Mouse (Mus musculus): ENCODE data around the gene Pomgnt1. TPM values are rescaled to one million over a fixed set of nuclear protein-coding genes. Genes with fewer than 3 reads are reported as not detected.

Pomgnt1 gene
- polyA plus RNA-seq, 1 experiment from 2014 or later, result 60.2 TPM

DNA sequence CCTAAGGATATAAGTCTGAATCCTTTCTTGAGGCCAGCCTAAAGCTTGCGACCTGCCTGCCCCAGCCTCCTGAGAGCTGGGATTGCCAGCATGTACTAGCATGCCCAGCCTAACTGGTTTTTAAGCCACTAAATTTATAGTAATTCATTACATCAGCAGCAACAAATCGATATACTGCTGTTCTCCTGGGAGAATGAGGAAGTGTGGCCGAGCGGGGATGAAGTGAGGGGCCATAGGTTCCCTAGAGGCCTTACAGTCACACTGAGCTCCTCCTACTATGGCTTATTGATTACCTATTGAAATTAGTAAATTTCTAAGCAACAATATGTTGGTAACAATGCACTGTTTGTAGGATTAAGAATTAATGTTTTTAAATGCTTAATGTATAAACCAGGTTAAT is 9.5 kb downstream of the Pomgnt1 start:
- Histone ChIP-seq H3K36me3 (ENCODE audit: control insufficient read depth, insufficient read depth) (no peaks in the 10 kb centered on the region), H3K27ac (ENCODE audit: low read length) (no peak overlapping the region), H3K9ac (ENCODE audit: low read length) (no peak overlapping the region), H3K4me3 (ENCODE audit: low read length) (no peak overlapping the region), H3K4me2 (ENCODE audit: low read depth, low read length) (no peak overlapping the region), H3K27me3 (ENCODE audit: control insufficient read depth, insufficient read depth, low read length) (no peaks in the 10 kb centered on the region), H3K9me3 (replicated peaks; ENCODE audit: control insufficient read depth, low read length) (no peaks in the 10 kb centered on the region), H3K4me1 (ENCODE audit: control insufficient read depth, insufficient read depth, low read length) (no peaks in the 10 kb centered on the region)
- no peak for ATAC-seq (replicated peaks; ENCODE audit: extremely low read depth, insufficient read depth, low FRiP score)
- 84% methylated on average over 4 of the region's 4 CpGs for WGBS

DNA sequence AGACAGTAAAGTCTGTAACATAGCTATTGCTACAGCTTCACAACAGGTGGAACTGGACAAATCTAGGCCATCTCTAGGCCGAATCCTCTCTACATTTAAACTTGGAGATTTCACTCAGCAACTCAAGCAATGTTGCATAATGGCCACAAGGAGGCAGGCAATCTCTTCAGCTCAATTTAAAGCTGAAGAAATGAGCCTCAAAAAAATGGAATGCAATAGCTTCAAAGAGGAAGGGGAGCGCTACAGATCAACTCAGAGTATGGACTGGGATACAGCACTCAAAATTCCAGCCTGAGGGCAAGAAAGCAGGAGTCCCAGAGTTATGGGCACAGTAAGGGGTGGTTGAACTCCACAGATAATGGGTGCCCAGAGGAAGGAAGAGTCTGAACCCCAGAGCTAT is 11.3 kb downstream of the Pomgnt1 start:
- ATAC-seq (replicated peaks; ENCODE audit: extremely low read depth, insufficient read depth, low FRiP score), result no peak
- no peaks in the 10 kb centered on the region for H3K4me1 ChIP-seq (ENCODE audit: control insufficient read depth, insufficient read depth, low read length)
- no peak overlapping the region for H3K4me3 ChIP-seq (ENCODE audit: low read length)
- no peaks in the 10 kb centered on the region for H3K36me3 ChIP-seq (ENCODE audit: control insufficient read depth, insufficient read depth)
- no peak overlapping the region for H3K27ac ChIP-seq (ENCODE audit: low read length)
- 27% methylated on average over 2 of the region's 2 CpGs for WGBS
- no peaks in the 10 kb centered on the region for H3K9me3 ChIP-seq (replicated peaks; ENCODE audit: control insufficient read depth, low read length)
- no peaks in the 10 kb centered on the region for H3K27me3 ChIP-seq (ENCODE audit: control insufficient read depth, insufficient read depth, low read length)
- no peak overlapping the region for H3K4me2 ChIP-seq (ENCODE audit: low read depth, low read length)
- no peak overlapping the region for H3K9ac ChIP-seq (ENCODE audit: low read length)

DNA sequence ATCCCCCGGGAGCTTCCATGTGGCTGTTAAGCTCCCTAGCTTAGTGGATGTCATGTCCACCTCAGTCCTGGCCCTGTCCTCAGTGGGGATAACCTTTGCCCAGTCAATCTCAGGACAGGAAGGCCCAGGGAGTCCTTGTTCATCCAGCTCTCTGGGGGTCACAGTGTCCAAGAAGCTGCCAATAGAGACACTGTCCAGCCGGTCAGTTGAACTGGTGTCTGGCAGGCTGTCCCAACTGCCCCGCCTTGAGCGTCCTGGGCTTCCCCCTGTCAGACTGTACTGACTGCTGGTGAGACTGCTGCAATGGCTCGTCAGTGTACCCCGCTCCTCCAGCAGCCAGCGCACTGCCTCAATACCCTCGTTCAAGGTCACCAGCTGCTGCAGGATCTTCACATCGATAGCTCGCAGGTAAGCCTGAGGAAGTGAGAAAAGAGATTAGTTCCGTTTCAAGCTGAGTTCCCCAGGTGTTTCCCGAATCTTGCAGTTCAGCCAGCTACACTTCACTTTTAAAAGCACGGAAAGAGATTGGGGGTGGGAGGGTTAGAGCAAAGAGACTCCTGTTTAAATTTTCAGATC is 13.9 kb downstream of the Pomgnt1 start:
- ATAC-seq (replicated peaks; ENCODE audit: extremely low read depth, insufficient read depth, low FRiP score), result no peak
- no peak overlapping the region for H3K9ac ChIP-seq (ENCODE audit: low read length)
- no peaks in the 10 kb centered on the region for H3K27me3 ChIP-seq (ENCODE audit: control insufficient read depth, insufficient read depth, low read length)
- H3K27ac ChIP-seq (ENCODE audit: low read length), result no peak overlapping the region
- 38% methylated on average over 13 of the region's 13 CpGs for WGBS
- no peaks in the 10 kb centered on the region for H3K9me3 ChIP-seq (replicated peaks; ENCODE audit: control insufficient read depth, low read length)
- no peak overlapping the region for H3K4me2 ChIP-seq (ENCODE audit: low read depth, low read length)
- 0 out of 2 replicates have a peak, but pooled peaks cover 2% of the 10 kb centered on the region for H3K4me1 ChIP-seq (ENCODE audit: control insufficient read depth, insufficient read depth, low read length)
- no peak overlapping the region for H3K4me3 ChIP-seq (ENCODE audit: low read length)
- H3K36me3 ChIP-seq (ENCODE audit: control insufficient read depth, insufficient read depth), result no peaks in the 10 kb centered on the region

DNA sequence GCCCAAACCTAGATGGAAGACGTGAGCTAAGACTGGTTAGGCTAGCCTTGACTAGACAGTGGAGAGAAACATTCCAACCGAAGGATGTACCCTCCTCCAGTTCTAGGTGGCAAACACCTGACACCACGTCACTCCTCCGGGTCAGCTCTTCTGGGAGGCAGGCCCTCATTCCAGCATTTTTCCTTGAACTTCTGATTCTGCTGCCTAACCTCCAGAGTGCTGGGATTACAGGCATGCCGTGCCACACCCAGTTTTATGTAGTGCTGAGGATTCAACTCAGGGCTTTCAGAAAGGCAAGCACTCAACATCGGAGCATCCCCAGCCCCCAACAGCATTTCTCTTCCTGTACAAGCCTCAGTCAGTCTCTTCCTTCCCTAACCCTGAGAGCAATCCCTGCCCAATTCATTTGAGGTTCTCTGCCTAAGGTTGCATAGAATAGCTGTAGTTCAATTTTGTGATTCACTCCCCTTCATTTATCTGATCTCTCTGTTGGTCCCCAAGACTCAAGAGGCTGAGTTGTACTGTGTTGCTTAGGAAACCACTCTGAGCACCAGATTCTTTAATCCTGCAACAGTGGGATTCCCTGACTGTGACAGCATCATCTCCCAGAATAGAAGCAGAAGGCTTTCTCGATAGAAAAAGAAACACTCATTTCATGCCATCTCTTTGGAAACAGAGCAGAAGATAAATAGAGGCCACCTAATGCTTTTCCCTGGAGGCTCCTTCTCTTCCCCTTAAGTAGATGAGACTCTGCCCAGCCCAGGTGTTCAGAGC is 17.3 kb downstream of the Pomgnt1 start:
- Histone ChIP-seq H3K4me3 (ENCODE audit: low read length) (no peak overlapping the region), H3K9me3 (replicated peaks; ENCODE audit: control insufficient read depth, low read length) (no peaks in the 10 kb centered on the region), H3K4me2 (ENCODE audit: low read depth, low read length) (no peak overlapping the region), H3K4me1 (ENCODE audit: control insufficient read depth, insufficient read depth, low read length) (peaks cover 7% of the 10 kb centered on the region), H3K27me3 (ENCODE audit: control insufficient read depth, insufficient read depth, low read length) (no peaks in the 10 kb centered on the region), H3K9ac (ENCODE audit: low read length) (no peak overlapping the region), H3K36me3 (ENCODE audit: control insufficient read depth, insufficient read depth) (no peaks in the 10 kb centered on the region), H3K27ac (ENCODE audit: low read length) (no peak overlapping the region)
- ATAC-seq (replicated peaks; ENCODE audit: extremely low read depth, insufficient read depth, low FRiP score), result no peak
- WGBS, result 58% methylated on average over 7 of the region's 7 CpGs

DNA sequence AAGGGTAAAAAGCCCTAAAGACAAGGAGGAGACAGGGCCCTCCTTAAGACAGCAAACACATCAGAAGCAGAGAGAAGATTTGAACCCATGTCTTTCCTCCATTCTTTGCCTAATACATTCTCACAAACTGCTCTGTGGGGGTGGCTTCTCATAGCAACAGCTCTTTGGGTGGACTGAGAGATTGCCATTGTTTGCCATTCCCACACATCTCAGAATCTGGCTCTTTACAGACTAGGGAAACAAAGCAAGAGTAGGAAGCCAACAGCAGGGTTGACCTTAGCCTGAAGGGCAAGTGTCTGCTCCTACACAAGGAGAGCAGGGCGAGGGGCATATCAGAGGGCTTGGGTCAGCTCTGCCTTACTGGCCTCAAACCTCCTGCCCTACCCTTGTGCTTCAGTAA is 18.1 kb downstream of the Pomgnt1 start:
- WGBS, result 91% methylated on average over 1 of the region's 1 CpGs

DNA sequence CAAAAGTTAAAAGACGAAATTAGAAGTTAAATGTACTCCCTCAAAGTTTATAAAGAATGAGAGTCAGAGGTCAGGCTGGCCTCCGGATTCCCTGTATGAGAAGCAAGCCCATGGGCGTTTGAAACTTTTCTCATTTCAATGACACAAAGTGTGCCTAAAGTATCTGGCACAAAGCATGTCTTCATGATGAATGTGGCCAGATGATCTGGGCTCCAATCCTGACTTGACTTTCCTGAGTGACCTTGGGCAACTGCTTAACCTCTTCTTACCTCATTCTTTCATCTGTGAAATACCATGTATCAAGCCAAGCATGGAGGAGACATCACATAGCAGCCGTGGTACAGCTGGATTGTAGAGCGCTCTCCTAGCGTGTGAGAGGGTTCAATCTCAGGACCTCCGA is 18.6 kb downstream of the Pomgnt1 start:
- H3K4me3 ChIP-seq (ENCODE audit: low read length), result no peak overlapping the region
- H3K9me3 ChIP-seq (replicated peaks; ENCODE audit: control insufficient read depth, low read length), result 0 out of 2 replicates have a peak, but pooled peaks cover 2% of the 10 kb centered on the region
- H3K27me3 ChIP-seq (ENCODE audit: control insufficient read depth, insufficient read depth, low read length), result no peaks in the 10 kb centered on the region
- peaks cover 7% of the 10 kb centered on the region for H3K4me1 ChIP-seq (ENCODE audit: control insufficient read depth, insufficient read depth, low read length)
- WGBS, result 88% methylated on average over 7 of the region's 7 CpGs
- no peak overlapping the region for H3K27ac ChIP-seq (ENCODE audit: low read length)
- no peak overlapping the region for H3K4me2 ChIP-seq (ENCODE audit: low read depth, low read length)
- H3K36me3 ChIP-seq (ENCODE audit: control insufficient read depth, insufficient read depth), result no peaks in the 10 kb centered on the region
- H3K9ac ChIP-seq (ENCODE audit: low read length), result no peak overlapping the region
- ATAC-seq (replicated peaks; ENCODE audit: extremely low read depth, insufficient read depth, low FRiP score), result no peak

More for the DNA sequence above, 18.1 kb downstream of the Pomgnt1 start:
- no peaks in the 10 kb centered on the region for H3K36me3 ChIP-seq (ENCODE audit: control insufficient read depth, insufficient read depth)
- H3K4me3 ChIP-seq (ENCODE audit: low read length), result no peak overlapping the region
- H3K27me3 ChIP-seq (ENCODE audit: control insufficient read depth, insufficient read depth, low read length), result no peaks in the 10 kb centered on the region
- no peak overlapping the region for H3K9ac ChIP-seq (ENCODE audit: low read length)
- H3K27ac ChIP-seq (ENCODE audit: low read length), result no peak overlapping the region
- H3K4me1 ChIP-seq (ENCODE audit: control insufficient read depth, insufficient read depth, low read length), result peaks cover 7% of the 10 kb centered on the region
- H3K4me2 ChIP-seq (ENCODE audit: low read depth, low read length), result no peak overlapping the region
- H3K9me3 ChIP-seq (replicated peaks; ENCODE audit: control insufficient read depth, low read length), result no peaks in the 10 kb centered on the region
- ATAC-seq (replicated peaks; ENCODE audit: extremely low read depth, insufficient read depth, low FRiP score), result no peak

DNA sequence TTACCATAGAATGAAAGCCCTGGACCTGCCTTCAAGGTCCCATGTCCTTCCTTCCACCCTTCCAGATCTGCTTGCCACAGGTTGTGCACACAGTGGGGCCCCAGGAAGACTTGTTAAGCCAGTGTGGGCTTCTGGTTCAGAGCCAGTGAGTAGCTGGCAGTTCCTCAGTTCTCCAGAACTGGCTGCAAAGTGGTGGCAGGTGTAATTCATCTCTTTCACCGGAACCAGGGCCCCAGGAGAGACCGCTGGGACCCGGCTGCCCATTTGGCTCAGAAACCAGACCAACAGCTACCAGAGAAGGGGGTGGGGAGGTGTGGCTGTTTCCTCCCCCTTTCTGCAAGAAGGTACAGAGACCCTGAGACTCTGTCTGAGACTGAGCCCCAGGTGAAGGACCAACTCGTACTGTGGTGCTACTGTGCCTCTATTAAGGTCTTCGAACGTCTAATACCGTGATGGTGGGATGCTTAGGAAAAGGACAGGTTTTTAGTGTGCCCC is 19.7 kb downstream of the Pomgnt1 start:
- Histone ChIP-seq H3K27ac (ENCODE audit: low read length) (no peak overlapping the region), H3K9me3 (replicated peaks; ENCODE audit: control insufficient read depth, low read length) (0 out of 2 replicates have a peak, but pooled peaks cover 2% of the 10 kb centered on the region), H3K9ac (ENCODE audit: low read length) (peak overlapping the region; percentile 84), H3K4me1 (ENCODE audit: control insufficient read depth, insufficient read depth, low read length) (peaks cover 7% of the 10 kb centered on the region), H3K4me2 (ENCODE audit: low read depth, low read length) (peak overlapping the region; percentile 94), H3K36me3 (ENCODE audit: control insufficient read depth, insufficient read depth) (no peaks in the 10 kb centered on the region), H3K4me3 (ENCODE audit: low read length) (peak overlapping the region; percentile 82), H3K27me3 (ENCODE audit: control insufficient read depth, insufficient read depth, low read length) (no peaks in the 10 kb centered on the region)
- 10% methylated on average over 7 of the region's 7 CpGs for WGBS
- no peak for ATAC-seq (replicated peaks; ENCODE audit: extremely low read depth, insufficient read depth, low FRiP score)

DNA sequence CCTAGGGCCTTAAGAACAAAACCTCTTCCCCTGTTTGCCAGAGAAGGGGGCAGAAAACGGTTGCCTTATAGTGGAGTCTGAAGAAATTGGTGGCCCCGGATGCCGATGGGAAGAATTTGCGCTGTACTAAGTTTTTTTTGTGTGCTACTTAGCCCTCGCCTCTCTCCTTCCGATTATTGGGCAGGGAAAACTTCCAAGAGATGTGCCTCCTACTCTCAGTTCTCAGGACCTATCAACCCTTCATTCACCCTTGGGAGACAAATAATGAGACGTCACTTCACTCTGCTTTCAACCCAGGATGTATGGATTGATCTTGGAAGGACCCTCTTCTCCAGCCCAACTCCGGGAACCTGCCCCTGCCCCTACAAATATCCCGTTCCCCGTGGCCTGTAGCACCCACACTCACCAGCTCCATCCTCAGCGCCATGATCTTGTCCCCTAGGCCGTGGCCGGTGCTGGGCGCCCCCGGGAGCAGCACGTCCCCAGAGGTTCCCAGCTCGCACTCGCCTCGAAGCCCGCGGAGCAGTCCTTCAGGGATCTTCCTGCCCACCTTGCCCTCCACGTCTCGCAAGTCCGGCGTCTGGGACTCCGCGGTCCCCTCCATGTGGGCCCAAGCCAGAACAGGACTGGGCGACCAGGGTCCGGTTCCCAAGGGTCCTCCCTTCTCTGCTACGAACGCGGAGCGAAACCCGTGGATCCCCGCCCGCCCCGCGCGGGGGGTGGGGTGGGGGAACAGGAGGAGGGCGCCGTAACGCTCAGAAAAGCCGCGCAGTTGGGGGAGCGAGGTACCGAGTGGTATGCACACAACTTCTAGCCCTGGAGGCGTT is 20.5 kb downstream of the Pomgnt1 start:
- under 1% methylated on average over 45 of the region's 47 CpGs for WGBS
- Histone ChIP-seq H3K27ac (ENCODE audit: low read length) (0 out of 2 replicates have a peak overlapping the region, but pooled peaks have one; percentile 4), H3K27me3 (ENCODE audit: control insufficient read depth, insufficient read depth, low read length) (no peaks in the 10 kb centered on the region), H3K4me1 (ENCODE audit: control insufficient read depth, insufficient read depth, low read length) (peaks cover 7% of the 10 kb centered on the region), H3K36me3 (ENCODE audit: control insufficient read depth, insufficient read depth) (no peaks in the 10 kb centered on the region), H3K9me3 (replicated peaks; ENCODE audit: control insufficient read depth, low read length) (0 out of 2 replicates have a peak, but pooled peaks cover 2% of the 10 kb centered on the region), H3K4me2 (ENCODE audit: low read depth, low read length) (peak overlapping the region; percentile 94), H3K4me3 (ENCODE audit: low read length) (peak overlapping the region; percentile 82), H3K9ac (ENCODE audit: low read length) (peak overlapping the region; percentile 84)
- ATAC-seq (replicated peaks; ENCODE audit: extremely low read depth, insufficient read depth, low FRiP score), result peak; percentile 79

All from heart, embryonic 16.5 days (tissue).